Mouse (Mus musculus) hindbrain, embryonic 15.5 days (tissue): ENCODE measurements at regions not wholly inside any gene's neighbourhood (a gene's known extent, or its start where the extent isn't known, plus 50 kb on each side); places are given as distances from the start of the nearest gene placed in this dataset.
"Not testable (repeated sequence)": the region's sequence is repeated elsewhere in the genome, so short reads cannot be mapped to it uniquely, and the experiment has no call there.

Experiments
- ATAC-seq: fragments of 200-750 bp; cut with Nextera tagmentation; 2 replicates; pipeline ENCODE4 v1.8.0; 2017; ENCODE audit warnings: low read depth, moderate number of reproducible peaks, moderate TSS enrichment; ENCODE audit not compliant: low FRiP score
- H3K27ac ChIP-seq: fragments of 300-500 bp; sonication (generic); replicated peaks from 2 replicates; pipeline ENCODE4 v1.5.1; 2015; ENCODE audit warnings: mild to moderate bottlenecking, inconsistent platforms
- H3K27me3 ChIP-seq: fragments of 300-500 bp; sonication (generic); 2 replicates; pipeline ENCODE4 v1.6.1; 2015; ENCODE audit warnings: control low read depth, inconsistent platforms
- H3K36me3 ChIP-seq: fragments of 300-500 bp; sonication (generic); 2 replicates; pipeline ENCODE4 v1.6.1; 2015; ENCODE audit warnings: control low read depth, inconsistent platforms
- H3K4me1 ChIP-seq: fragments of 300-500 bp; sonication (generic); replicated peaks from 2 replicates; pipeline ENCODE4 v1.6.1; 2015; ENCODE audit warnings: control low read depth, inconsistent platforms
- H3K4me2 ChIP-seq: fragments of 300-500 bp; sonication (generic); 2 replicates; pipeline ENCODE4 v1.6.1; 2015; ENCODE audit warnings: moderate library complexity, mild to moderate bottlenecking, inconsistent platforms
- H3K4me3 ChIP-seq: fragments of 300-500 bp; sonication (generic); 2 replicates; pipeline ENCODE4 v1.5.1; 2015; ENCODE audit warnings: mild to moderate bottlenecking, inconsistent platforms
- H3K9ac ChIP-seq: fragments of 300-500 bp; sonication (generic); 2 replicates; pipeline ENCODE4 v1.6.1; 2015; ENCODE audit warnings: inconsistent platforms
- H3K9me3 ChIP-seq: fragments of 300-500 bp; sonication (generic); 2 replicates; pipeline ENCODE4 v1.6.1; 2016; ENCODE audit warnings: control low read depth, inconsistent platforms
- WGBS: fragments of 180-500 bp; shearing (Covaris S2); methylation state at CpG from one replicate; pipeline ENCODE4 v1.1.7; 2015; 5-methylcytosine and 5-hydroxymethylcytosine counted together

- not testable (repeated sequence) for ATAC-seq, H3K36me3 ChIP-seq, H3K27me3 ChIP-seq, H3K9me3 ChIP-seq, H3K4me3 ChIP-seq, H3K4me2 ChIP-seq, H3K27ac ChIP-seq, H3K4me1 ChIP-seq, H3K9ac ChIP-seq
- 96% methylated on average over 2 of the region's 2 CpGs for WGBS
These were observed 971.2 kb downstream of the Agbl1 start for GRCm38 (mm10) chr7:77200903-77201302.

- Histone ChIP-seq H3K4me1 (no peaks in the 10 kb centered on the region), H3K4me2 (no peak overlapping the region), H3K4me3 (no peak overlapping the region), H3K36me3 (no peaks in the 10 kb centered on the region), H3K9me3 (no peaks in the 10 kb centered on the region), H3K27ac (no peak overlapping the region), H3K27me3 (no peaks in the 10 kb centered on the region), H3K9ac (no peak overlapping the region)
- no peak for ATAC-seq
- WGBS, result 50% methylated on average over 3 of the region's 3 CpGs
These were observed 975.9 kb downstream of the Agbl1 start for GRCm38 (mm10) chr7:77205604-77206003.

- Histone ChIP-seq H3K4me2 (no peak overlapping the region), H3K4me3 (no peak overlapping the region), H3K27me3 (no peaks in the 10 kb centered on the region), H3K36me3 (no peaks in the 10 kb centered on the region), H3K9ac (no peak overlapping the region), H3K4me1 (no peaks in the 10 kb centered on the region), H3K27ac (no peak overlapping the region), H3K9me3 (no peaks in the 10 kb centered on the region)
- 65% methylated on average over 1 of the region's 1 CpGs for WGBS
- no peak for ATAC-seq
These were observed 1019.7 kb downstream of the Agbl1 start for GRCm38 (mm10) chr7:77249391-77249790.

- H3K9ac ChIP-seq, result no peak overlapping the region
- no peak for ATAC-seq
- no peak overlapping the region for H3K27ac ChIP-seq
- H3K27me3 ChIP-seq, result no peaks in the 10 kb centered on the region
- H3K4me3 ChIP-seq, result no peak overlapping the region
- WGBS, result 66% methylated on average over 4 of the region's 4 CpGs
- H3K4me1 ChIP-seq, result no peaks in the 10 kb centered on the region
- no peaks in the 10 kb centered on the region for H3K36me3 ChIP-seq
- no peaks in the 10 kb centered on the region for H3K9me3 ChIP-seq
- H3K4me2 ChIP-seq, result no peak overlapping the region
These were observed 1058.0 kb downstream of the Agbl1 start for GRCm38 (mm10) chr7:77287657-77288056.

- Histone ChIP-seq H3K27me3 (no peaks in the 10 kb centered on the region), H3K36me3 (no peaks in the 10 kb centered on the region), H3K4me1 (no peaks in the 10 kb centered on the region; the same call in 1 of the 2 replicates), H3K9ac (no peak overlapping the region), H3K4me2 (no peak overlapping the region), H3K9me3 (no peaks in the 10 kb centered on the region), H3K27ac (0 out of 2 replicates have a peak overlapping the region, but pooled peaks have one; percentile 31), H3K4me3 (no peak overlapping the region)
- no peak for ATAC-seq
- WGBS, result 20% methylated on average over 5 of the region's 5 CpGs
These were observed 1065.4 kb downstream of the Agbl1 start for GRCm38 (mm10) chr7:77294984-77295642.

- no peak overlapping the region for H3K4me3 ChIP-seq
- WGBS, result 52% methylated on average over 3 of the region's 3 CpGs
These were observed 1073.5 kb downstream of the Agbl1 start for GRCm38 (mm10) chr7:77303227-77303626.

GRCm38 (mm10) chr7:77303935-77304334 lies 1074.2 kb downstream of the Agbl1 start:
- Histone ChIP-seq H3K9me3 (no peaks in the 10 kb centered on the region), H3K36me3 (no peaks in the 10 kb centered on the region), H3K4me2 (peak overlapping the region; percentile 46), H3K9ac (no peak overlapping the region), H3K27me3 (no peaks in the 10 kb centered on the region), H3K4me3 (no peak overlapping the region), H3K4me1 (peaks cover 5% of the 10 kb centered on the region; the same call in 1 of the 2 replicates), H3K27ac (no peak overlapping the region)
- WGBS, result 15% methylated on average over 5 of the region's 11 CpGs
- ATAC-seq, result no peak

More at GRCm38 (mm10) chr7:77303227-77303626, 1073.5 kb downstream of the Agbl1 start:
- Histone ChIP-seq H3K36me3 (no peaks in the 10 kb centered on the region), H3K9me3 (no peaks in the 10 kb centered on the region), H3K27me3 (no peaks in the 10 kb centered on the region), H3K4me1 (peaks cover 5% of the 10 kb centered on the region; the same call in 1 of the 2 replicates), H3K4me2 (peak overlapping the region; percentile 46; the same call in 1 of the 2 replicates), H3K9ac (no peak overlapping the region), H3K27ac (no peak overlapping the region)
- ATAC-seq, result no peak

GRCm38 (mm10) chr7:77305471-77305870 lies 1075.8 kb downstream of the Agbl1 start:
- Histone ChIP-seq H3K27ac (no peak overlapping the region), H3K27me3 (no peaks in the 10 kb centered on the region), H3K4me1 (peaks cover 5% of the 10 kb centered on the region; the same call in 1 of the 2 replicates), H3K9ac (no peak overlapping the region), H3K36me3 (no peaks in the 10 kb centered on the region), H3K9me3 (no peaks in the 10 kb centered on the region), H3K4me2 (no peak overlapping the region), H3K4me3 (no peak overlapping the region)
- 78% methylated on average over 3 of the region's 3 CpGs for WGBS
- ATAC-seq, result no peak

GRCm38 (mm10) chr7:77311661-77312060 lies 1082.0 kb downstream of the Agbl1 start:
- H3K4me1 ChIP-seq, result no peaks in the 10 kb centered on the region
- no peaks in the 10 kb centered on the region for H3K36me3 ChIP-seq
- no peak overlapping the region for H3K4me3 ChIP-seq
- H3K27me3 ChIP-seq, result no peaks in the 10 kb centered on the region
- WGBS, result 75% methylated on average over 2 of the region's 2 CpGs
- H3K9ac ChIP-seq, result no peak overlapping the region
- H3K9me3 ChIP-seq, result no peaks in the 10 kb centered on the region
- H3K4me2 ChIP-seq, result no peak overlapping the region
- no peak for ATAC-seq
- H3K27ac ChIP-seq, result no peak overlapping the region

GRCm38 (mm10) chr7:77325140-77325539 lies 1095.5 kb downstream of the Agbl1 start:
- H3K27me3 ChIP-seq, result no peaks in the 10 kb centered on the region
- H3K4me3 ChIP-seq, result no peak overlapping the region
- H3K4me2 ChIP-seq, result no peak overlapping the region
- WGBS, result 77% methylated on average over 2 of the region's 2 CpGs
- H3K27ac ChIP-seq, result no peak overlapping the region
- H3K36me3 ChIP-seq, result no peaks in the 10 kb centered on the region
- H3K9ac ChIP-seq, result no peak overlapping the region
- no peaks in the 10 kb centered on the region for H3K9me3 ChIP-seq
- no peak for ATAC-seq
- no peaks in the 10 kb centered on the region for H3K4me1 ChIP-seq

GRCm38 (mm10) chr7:77326836-77327235 lies 1097.1 kb downstream of the Agbl1 start:
- no peaks in the 10 kb centered on the region for H3K27me3 ChIP-seq
- 89% methylated on average over 3 of the region's 3 CpGs for WGBS

GRCm38 (mm10) chr7:77327516-77327915 lies 1097.8 kb downstream of the Agbl1 start:
- no peak overlapping the region for H3K9ac ChIP-seq
- H3K27ac ChIP-seq, result no peak overlapping the region
- H3K4me1 ChIP-seq, result no peaks in the 10 kb centered on the region
- no peak for ATAC-seq
- H3K9me3 ChIP-seq, result no peaks in the 10 kb centered on the region
- H3K4me3 ChIP-seq, result no peak overlapping the region
- H3K4me2 ChIP-seq, result no peak overlapping the region
- no peaks in the 10 kb centered on the region for H3K36me3 ChIP-seq
- WGBS, result 73% methylated on average over 2 of the region's 2 CpGs
- H3K27me3 ChIP-seq, result no peaks in the 10 kb centered on the region

More at GRCm38 (mm10) chr7:77326836-77327235, 1097.1 kb downstream of the Agbl1 start:
- Histone ChIP-seq H3K9ac (no peak overlapping the region), H3K9me3 (no peaks in the 10 kb centered on the region), H3K4me3 (no peak overlapping the region), H3K36me3 (no peaks in the 10 kb centered on the region), H3K4me2 (no peak overlapping the region), H3K4me1 (no peaks in the 10 kb centered on the region), H3K27ac (no peak overlapping the region)
- ATAC-seq, result no peak

- H3K9ac ChIP-seq, result no peak overlapping the region
- H3K4me3 ChIP-seq, result no peak overlapping the region
- 71% methylated on average over 4 of the region's 4 CpGs for WGBS
- no peak overlapping the region for H3K4me2 ChIP-seq
- H3K36me3 ChIP-seq, result no peaks in the 10 kb centered on the region
- H3K27ac ChIP-seq, result no peak overlapping the region
- no peaks in the 10 kb centered on the region for H3K27me3 ChIP-seq
- no peaks in the 10 kb centered on the region for H3K4me1 ChIP-seq
- no peak for ATAC-seq
- no peaks in the 10 kb centered on the region for H3K9me3 ChIP-seq
These were observed 1108.9 kb downstream of the Agbl1 start for GRCm38 (mm10) chr7:77338630-77339029.
